ENCODE assay signal across 14 mouse cellular contexts in the genomic region with DNA sequence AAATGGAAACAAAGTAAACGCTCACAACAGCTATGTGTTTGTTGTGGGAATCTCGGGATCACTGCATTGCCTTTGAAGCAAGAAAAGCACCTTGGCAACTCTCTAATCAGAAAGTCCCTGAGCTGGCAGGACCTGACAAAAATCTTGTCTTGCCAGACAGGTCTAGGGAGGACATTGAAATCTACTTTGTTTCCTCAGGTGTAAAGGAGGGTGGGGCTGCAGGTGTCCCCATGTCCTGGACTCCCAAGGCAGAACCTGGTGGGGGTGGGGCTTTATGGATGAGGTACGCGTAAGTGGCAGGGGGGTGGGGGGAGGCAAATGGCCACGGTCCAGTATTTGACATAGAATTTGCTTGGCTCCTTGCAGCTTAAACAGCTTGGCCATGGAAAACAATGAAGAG. TPM values are rescaled to one million over a fixed set of nuclear protein-coding genes. Genes with fewer than 3 reads are reported as not detected.
A peak's percentile ranks its signal among the peaks of the same experiment; 100 is the strongest.
DNase-seq lines count a peak whose midpoint lies in the region; ATAC-seq lines count a peak whose summit lies in the region.
"Had no signal": no experiment of that assay in that cellular context is flagged by ENCODE, and none has a peak within 500 bp of the region (broad histone marks: within the 10 kb centered on the region; RNA-seq: fewer than 3 reads in every experiment).

No protein-coding gene starts in this region.

- no peak overlapping the region for H3K9ac ChIP-seq in embryonic facial prominence, embryonic 12.5 days
- no peak overlapping the region for H3K9ac ChIP-seq in intestine, embryonic 15.5 days
- no peak overlapping the region for H3K9ac ChIP-seq in stomach, embryonic 14.5 days (replicated peaks; ENCODE audit: low read depth, low read length)
- H3K9ac ChIP-seq: liver, embryonic 14.5 days had no signal

- H3K4me1 ChIP-seq in embryonic facial prominence, embryonic 12.5 days: peaks cover 10% of the 10 kb centered on the region; the same call in 1 of the 2 replicates
- H3K4me1 ChIP-seq in intestine, embryonic 15.5 days (replicated peaks): peaks cover 6% of the 10 kb centered on the region; the same call in 1 of the 2 replicates
- H3K4me1 ChIP-seq in stomach, embryonic 14.5 days (ENCODE audit: control insufficient read depth, insufficient read depth, low read length): no peaks in the 10 kb centered on the region

- H3K4me3 ChIP-seq in embryonic facial prominence, embryonic 12.5 days: no peak overlapping the region
- no peak overlapping the region for H3K4me3 ChIP-seq in intestine, embryonic 15.5 days (replicated peaks)
- H3K4me3 ChIP-seq in stomach, embryonic 14.5 days (ENCODE audit: low read depth, low read length): no peak overlapping the region

- 0 out of 2 replicates have a peak, but pooled peaks have one; percentile 15 for ATAC-seq in embryonic facial prominence, embryonic 12.5 days (ENCODE audit: insufficient number of reproducible peaks, insufficient read depth, low FRiP score, low TSS enrichment)
- ATAC-seq in intestine, embryonic 15.5 days: peak; percentile 75
- 0 out of 2 replicates have a peak, but pooled peaks have one; percentile 39 for ATAC-seq in stomach, embryonic 14.5 days (ENCODE audit: insufficient number of reproducible peaks, insufficient read depth, low FRiP score, low read depth)
- ATAC-seq in activated CD4-positive, CD25-positive, alpha-beta regulatory T cell, adult 4 months: no peak

- 67% methylated on average over 5 of the region's 5 CpGs for WGBS in embryonic facial prominence, embryonic 12.5 days
- WGBS in intestine, embryonic 15.5 days: 54% methylated on average over 5 of the region's 5 CpGs
- 43% methylated on average over 5 of the region's 5 CpGs for WGBS in stomach, embryonic 14.5 days

- no peaks in the 10 kb centered on the region for H3K9me3 ChIP-seq in embryonic facial prominence, embryonic 12.5 days
- H3K9me3 ChIP-seq in intestine, embryonic 15.5 days: no peaks in the 10 kb centered on the region
- H3K9me3 ChIP-seq in stomach, embryonic 14.5 days (ENCODE audit: control insufficient read depth, low read depth, low read length): no peaks in the 10 kb centered on the region
- H3K9me3 ChIP-seq: hindbrain, embryonic 10.5 days had no signal

- H3K27ac ChIP-seq in embryonic facial prominence, embryonic 12.5 days: no peak overlapping the region
- H3K27ac ChIP-seq in intestine, embryonic 15.5 days: peak overlapping the region; percentile 74
- H3K27ac ChIP-seq in stomach, embryonic 14.5 days (ENCODE audit: low read length): peak overlapping the region; percentile 77
- H3K27ac ChIP-seq: hindbrain, embryonic 10.5 days; liver, embryonic 14.5 days had no signal

- no peaks in the 10 kb centered on the region for H3K27me3 ChIP-seq in embryonic facial prominence, embryonic 12.5 days
- H3K27me3 ChIP-seq in intestine, embryonic 15.5 days (replicated peaks): no peaks in the 10 kb centered on the region
- H3K27me3 ChIP-seq in stomach, embryonic 14.5 days (ENCODE audit: control insufficient read depth, insufficient read depth, low read length): no peaks in the 10 kb centered on the region

- DNase-seq in kidney, postnatal 10 days: peak; percentile 23
- DNase-seq in kidney, postnatal 14 days: no peak
- no peak for DNase-seq in layer of hippocampus, postnatal 14 days (ENCODE audit: low spot score in 2 of 2)
- no peak for DNase-seq in thymus, postnatal 4 days
- DNase-seq: cerebellum, postnatal 36 days; gastrocnemius, postnatal 36 days had no signal

- no peak overlapping the region for H3K4me2 ChIP-seq in embryonic facial prominence, embryonic 12.5 days (replicated peaks)
- H3K4me2 ChIP-seq in intestine, embryonic 15.5 days (replicated peaks): peak overlapping the region; percentile 34
- H3K4me2 ChIP-seq in stomach, embryonic 14.5 days (replicated peaks; ENCODE audit: low read depth, low read length): peak overlapping the region; percentile 20; the same call in 1 of the 2 replicates

- H3K36me3 ChIP-seq in embryonic facial prominence, embryonic 12.5 days: no peaks in the 10 kb centered on the region
- no peaks in the 10 kb centered on the region for H3K36me3 ChIP-seq in intestine, embryonic 15.5 days
- no peaks in the 10 kb centered on the region for H3K36me3 ChIP-seq in stomach, embryonic 14.5 days (ENCODE audit: control insufficient read depth, insufficient read depth, low read length)
- H3K36me3 ChIP-seq: hindbrain, embryonic 10.5 days had no signal

RNA-seq across cellular contexts. Expression of a gene that starts 21.7 kb away (rescaled TPM):
- 595 and 694 TPM in 2 replicates for polyA plus RNA-seq in embryonic facial prominence, embryonic 12.5 days (2016; fragmentation: Nextera tagmentation; extraction: Ambion mirVana)
- polyA plus RNA-seq in intestine, embryonic 15.5 days (2015; fragmentation: Nextera tagmentation; extraction: Ambion mirVana): 515 and 607 TPM in 2 replicates
- 312 and 364 TPM in 2 replicates for polyA plus RNA-seq in stomach, embryonic 14.5 days (2014; fragmentation: Nextera tagmentation; extraction: Ambion mirVana)
- 100 to 1,000 TPM; 438 to 465 TPM for polyA plus RNA-seq in activated CD4-positive, CD25-positive, alpha-beta regulatory T cell, adult 4 months (2017; shearing (Covaris generic))
- 100 to 1,000 TPM; 355 to 387 TPM for total RNA-seq in layer of hippocampus, postnatal 14 days (2021)

RNA-seq across cellular contexts. Expression of a gene that starts 44.9 kb away (rescaled TPM):
- 0.82 and 0.93 TPM in 2 replicates for polyA plus RNA-seq in embryonic facial prominence, embryonic 12.5 days (2016; fragmentation: Nextera tagmentation; extraction: Ambion mirVana)
- 0.36 and 0.47 TPM in 2 replicates for polyA plus RNA-seq in intestine, embryonic 15.5 days (2015; fragmentation: Nextera tagmentation; extraction: Ambion mirVana)
- polyA plus RNA-seq in stomach, embryonic 14.5 days (2014; fragmentation: Nextera tagmentation; extraction: Ambion mirVana): 1.1 and 1.3 TPM in 2 replicates
- 1 to 10 TPM in 1 of 2 experiments, under 1 TPM in 1; 0.52 to 1.4 TPM for polyA plus RNA-seq in activated CD4-positive, CD25-positive, alpha-beta regulatory T cell, adult 4 months (2017; shearing (Covaris generic))
- total RNA-seq in layer of hippocampus, postnatal 14 days (2021): not detected
- total RNA-seq: gastrocnemius, postnatal 36 days; left cerebral cortex, postnatal 36 days had no signal
- polyA plus RNA-seq: frontal cortex, adult 2 months had no signal
